Mouse (Mus musculus) lung, postnatal 0 days (tissue): ENCODE results near the gene Hspa1l. TPM values are rescaled to one million over a fixed set of nuclear protein-coding genes. Genes with fewer than 3 reads are reported as not detected.
"Not testable (repeated sequence)": the region's sequence is repeated elsewhere in the genome, so short reads cannot be mapped to it uniquely, and the experiment has no call there.

Experiments
- ATAC-seq: fragments of 200-750 bp; cut with Nextera tagmentation; 2 replicates; pipeline ENCODE4 v1.8.0; 2017; ENCODE audit warnings: moderate library complexity
- DNase-seq: peaks from one replicate; pipeline ENCODE4 v3.0.0-alpha.2; 2016; ENCODE audit warnings: low spot score
- H3K27ac ChIP-seq: fragments of 300-500 bp; sonication (generic); 2 replicates; pipeline ENCODE4 v1.5.1; 2014; ENCODE audit warnings: antibody characterized with exemption, mild to moderate bottlenecking, low read length, mixed read lengths
- H3K27me3 ChIP-seq: fragments of 300-500 bp; sonication (generic); replicated peaks from 2 replicates; pipeline ENCODE4 v1.6.1; 2014; ENCODE audit warnings: low read length, mixed read lengths; ENCODE audit not compliant: insufficient read depth
- H3K36me3 ChIP-seq: fragments of 300-500 bp; sonication (generic); 2 replicates; pipeline ENCODE4 v1.6.1; 2014; ENCODE audit warnings: low read length, mixed read lengths; ENCODE audit not compliant: insufficient read depth
- H3K4me1 ChIP-seq: fragments of 300-500 bp; sonication (generic); 2 replicates; pipeline ENCODE4 v1.6.1; 2014; ENCODE audit warnings: antibody characterized with exemption, low read depth, low read length, mixed read lengths; ENCODE audit not compliant: insufficient read depth
- H3K4me2 ChIP-seq: fragments of 300-500 bp; sonication (generic); replicated peaks from 2 replicates; pipeline ENCODE4 v1.6.1; 2014; ENCODE audit warnings: low read depth, mild to moderate bottlenecking, low read length, moderate library complexity, mixed read lengths
- H3K4me3 ChIP-seq: fragments of 300-500 bp; sonication (generic); 2 replicates; pipeline ENCODE4 v1.5.1; 2014; ENCODE audit warnings: low read depth, low read length
- H3K9ac ChIP-seq: fragments of 300-500 bp; sonication (generic); replicated peaks from 2 replicates; pipeline ENCODE4 v1.6.1; 2014; ENCODE audit warnings: low read depth, mild to moderate bottlenecking
- H3K9me3 ChIP-seq: fragments of 300-500 bp; sonication (generic); 2 replicates; pipeline ENCODE4 v1.6.1; 2016; ENCODE audit warnings: low read length, mixed read lengths
- CTCF ChIP-seq: IDR thresholded peaks from 2 replicates; pipeline ENCODE4 v1.5.1; 2016; ENCODE audit warnings: antibody characterized with exemption, mild to moderate bottlenecking
- EP300 ChIP-seq: IDR thresholded peaks from 2 replicates; pipeline ENCODE4 v1.6.1; 2016; ENCODE audit warnings: antibody characterized with exemption, mild to moderate bottlenecking, control low read depth
- WGBS: fragments of 180-500 bp; shearing (Covaris S2); extraction: QIAGEN DNeasy Blood & Tissue Kit; methylation state at CpG from one replicate; pipeline ENCODE4 v1.1.7; 2014; 5-methylcytosine and 5-hydroxymethylcytosine counted together
- polyA plus RNA-seq: library from polyadenylated mRNA; unstranded; fragments of >200 nt; fragmentation: Nextera tagmentation; extraction: Ambion mirVana; gene quantifications from 2 replicates; pipeline ENCODE4 v1.2.1, GENCODE M21; 2015

Hspa1l gene
- polyA plus RNA-seq, 1 experiment from 2014 or later: 0.79 TPM

DNA sequence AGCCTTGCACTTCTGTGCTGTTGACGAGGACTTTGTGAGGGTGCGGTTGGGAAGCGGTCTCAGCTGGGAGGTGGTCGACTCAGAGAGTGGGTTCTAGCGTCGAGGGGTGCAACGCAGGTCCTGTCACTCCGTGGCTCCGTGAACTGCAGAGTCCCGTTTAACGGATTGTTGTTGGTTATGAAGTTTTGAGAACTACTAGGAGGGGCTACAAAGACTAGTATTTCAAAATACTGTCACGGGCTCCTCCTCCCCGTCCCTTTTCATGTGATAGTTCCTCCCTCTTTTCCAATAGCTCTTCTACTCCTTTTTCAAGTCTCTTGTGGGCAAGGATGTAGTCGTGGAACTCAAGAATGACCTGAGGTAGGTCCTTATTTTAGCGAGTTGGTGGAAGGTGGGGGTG, 9.8 kb downstream of the Hspa1l start:
- ATAC-seq: no peak
- no peak for TF ChIP-seq EP300
- TF ChIP-seq CTCF: no peak
- H3K27ac ChIP-seq: peak overlapping the region; percentile 92
- peak overlapping the region; percentile 86 for H3K4me2 ChIP-seq
- peak overlapping the region; percentile 56 for H3K9ac ChIP-seq
- under 1% methylated on average over 15 of the region's 15 CpGs for WGBS
- DNase-seq: peak; percentile 31
- peaks cover 9% of the 10 kb centered on the region; the same call in 1 of the 2 replicates for H3K36me3 ChIP-seq
- H3K4me1 ChIP-seq: peaks cover 7% of the 10 kb centered on the region
- H3K27me3 ChIP-seq: no peaks in the 10 kb centered on the region
- peak overlapping the region; percentile 58 for H3K4me3 ChIP-seq
- H3K9me3 ChIP-seq: no peaks in the 10 kb centered on the region

DNA sequence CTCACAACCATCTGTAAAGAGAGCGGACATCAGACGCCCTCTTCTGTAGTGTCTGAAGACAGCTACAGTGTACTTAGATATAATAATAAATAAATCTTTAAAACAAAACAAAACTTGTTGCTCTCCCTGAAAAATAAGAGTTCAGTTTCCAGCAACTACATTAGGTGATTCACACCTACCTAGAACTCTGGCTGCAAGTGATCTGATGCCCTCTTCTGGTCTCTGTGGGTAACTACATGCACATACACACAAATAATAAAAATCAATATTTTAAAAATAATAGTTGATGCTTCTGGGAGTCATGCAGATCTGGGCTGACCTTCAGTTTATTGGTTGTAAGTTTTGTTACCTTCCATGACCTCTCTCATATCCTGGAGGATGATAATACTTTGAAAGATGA, 11.7 kb downstream of the Hspa1l start:
- no peak overlapping the region for H3K4me2 ChIP-seq
- WGBS: 77% methylated on average over 2 of the region's 2 CpGs
- no peaks in the 10 kb centered on the region for H3K9me3 ChIP-seq
- H3K9ac ChIP-seq: no peak overlapping the region
- no peak for ATAC-seq
- no peak overlapping the region for H3K4me3 ChIP-seq
- peaks cover 7% of the 10 kb centered on the region for H3K4me1 ChIP-seq
- peaks cover 9% of the 10 kb centered on the region; the same call in 1 of the 2 replicates for H3K36me3 ChIP-seq
- peak; percentile 74 for DNase-seq
- H3K27ac ChIP-seq: no peak overlapping the region
- TF ChIP-seq EP300: no peak
- TF ChIP-seq CTCF: peak; percentile 78
- H3K27me3 ChIP-seq: no peaks in the 10 kb centered on the region

DNA sequence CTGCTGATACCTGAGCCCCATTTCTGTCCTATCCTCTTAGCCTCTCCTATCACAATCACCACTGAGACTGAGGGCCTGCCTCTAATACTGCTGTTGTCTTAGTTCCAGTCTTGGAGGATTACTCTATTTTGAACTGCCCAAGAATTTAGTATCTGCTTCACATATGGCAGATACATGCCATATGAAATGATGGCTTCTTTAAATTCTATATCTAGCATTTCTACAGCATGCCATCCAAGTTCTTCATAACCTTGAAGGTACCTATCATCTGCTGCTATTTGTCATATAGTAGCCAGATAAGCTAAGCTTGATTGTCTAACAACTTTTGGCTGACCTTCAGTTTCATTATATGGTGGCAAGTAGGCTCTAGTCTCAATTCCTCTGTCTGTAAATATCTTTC, 22.2 kb downstream of the Hspa1l start:
- DNase-seq (no peak), ATAC-seq (no peak)
- no peak overlapping the region for H3K9ac ChIP-seq
- H3K36me3 ChIP-seq: no peaks in the 10 kb centered on the region
- H3K9me3 ChIP-seq: no peaks in the 10 kb centered on the region
- no peak overlapping the region for H3K4me3 ChIP-seq
- TF ChIP-seq CTCF (no peak), EP300 (no peak)
- H3K4me2 ChIP-seq: no peak overlapping the region
- H3K27ac ChIP-seq: no peak overlapping the region
- peaks cover 4% of the 10 kb centered on the region; the same call in 1 of the 2 replicates for H3K4me1 ChIP-seq
- no peaks in the 10 kb centered on the region for H3K27me3 ChIP-seq

DNA sequence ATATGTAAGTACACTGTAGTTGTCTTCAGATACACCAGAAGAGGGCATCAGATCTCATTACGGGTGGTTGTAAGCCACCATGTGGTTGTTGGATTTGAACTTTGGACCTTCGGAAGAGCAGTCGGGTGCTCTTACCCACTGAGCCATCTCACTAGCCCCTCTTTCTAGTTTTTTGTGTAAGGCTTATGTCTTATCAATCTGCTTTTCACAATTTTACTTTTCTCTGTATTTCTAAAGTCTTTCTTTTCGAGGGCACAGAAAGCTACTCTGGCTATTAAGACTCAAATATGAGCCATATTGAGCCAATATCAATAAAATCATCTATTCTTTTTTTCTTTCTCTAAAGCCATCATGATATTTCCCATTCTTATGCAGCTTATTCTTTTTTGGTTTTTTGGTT, 22.7 kb downstream of the Hspa1l start:
- H3K4me3 ChIP-seq, DNase-seq, H3K36me3 ChIP-seq, H3K9me3 ChIP-seq, ATAC-seq, H3K4me1 ChIP-seq, H3K27ac ChIP-seq, H3K27me3 ChIP-seq, H3K4me2 ChIP-seq, H3K9ac ChIP-seq: not testable (repeated sequence)
- WGBS: 84% methylated on average over 4 of the region's 4 CpGs

DNA sequence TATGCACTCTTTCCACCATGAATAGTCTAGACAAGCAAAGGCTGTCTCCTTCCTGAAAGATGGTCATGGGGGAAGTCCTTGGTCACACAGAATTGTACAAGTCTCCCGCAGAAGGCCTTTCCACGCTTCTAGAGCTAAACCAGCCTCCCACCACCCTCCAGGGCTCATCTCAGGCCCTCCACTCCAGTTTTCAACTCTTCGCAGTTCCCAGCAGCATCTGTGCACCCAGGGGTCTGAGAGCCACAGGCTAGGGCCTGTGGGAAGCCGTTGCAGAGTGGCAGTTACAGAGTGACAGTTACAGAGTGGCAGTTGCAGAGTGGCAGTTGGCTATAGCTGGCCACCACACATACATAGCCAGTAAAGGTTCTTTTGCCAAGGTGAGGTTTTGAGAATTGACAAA, 23.4 kb downstream of the Hspa1l start:
- H3K9ac ChIP-seq, H3K27me3 ChIP-seq, H3K4me3 ChIP-seq, H3K4me2 ChIP-seq, H3K9me3 ChIP-seq, ATAC-seq, H3K4me1 ChIP-seq, H3K36me3 ChIP-seq, H3K27ac ChIP-seq, DNase-seq: not testable (repeated sequence)
- 93% methylated on average over 4 of the region's 4 CpGs for WGBS

DNA sequence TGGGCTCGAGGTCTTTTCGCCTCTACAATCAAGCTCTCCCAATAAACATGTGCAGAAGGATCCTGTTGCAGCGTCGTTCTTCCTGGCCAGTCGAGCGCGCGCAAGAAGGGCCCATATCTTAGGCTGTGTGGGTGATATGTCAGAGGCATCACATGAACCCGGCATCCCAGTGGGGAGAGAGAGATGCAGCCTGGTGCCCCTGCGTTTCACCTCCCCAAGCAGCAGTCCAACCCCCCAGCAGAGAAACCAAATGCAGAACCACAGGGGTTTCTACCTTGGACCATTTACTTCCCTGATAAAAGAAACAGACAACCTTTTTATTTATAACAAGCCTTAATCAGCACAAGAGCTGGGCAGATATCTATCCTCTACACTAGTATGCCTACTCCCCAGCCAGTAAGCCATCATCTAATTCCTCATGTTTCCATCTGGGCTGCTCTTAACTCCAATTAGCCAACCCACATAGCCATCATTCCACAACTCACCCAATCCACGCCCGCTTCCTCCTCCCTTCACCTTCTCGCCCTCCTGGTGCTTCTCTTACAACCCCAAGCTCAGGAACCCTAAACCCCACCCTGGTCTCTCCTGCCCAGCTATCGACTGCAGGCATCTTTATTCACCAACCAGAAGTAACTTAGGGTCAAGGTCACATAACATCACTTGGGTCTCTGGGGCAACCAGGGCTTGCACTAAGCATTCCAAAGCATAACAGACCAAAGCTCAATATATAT, 24.1 kb downstream of the Hspa1l start:
- Histone ChIP-seq H3K27ac (no peak overlapping the region), H3K9me3 (no peaks in the 10 kb centered on the region), H3K4me1 (peaks cover 7% of the 10 kb centered on the region; the same call in 1 of the 2 replicates), H3K27me3 (no peaks in the 10 kb centered on the region), H3K4me2 (no peak overlapping the region), H3K4me3 (no peak overlapping the region), H3K9ac (no peak overlapping the region), H3K36me3 (no peaks in the 10 kb centered on the region)
- DNase-seq: no peak
- 82% methylated on average over 12 of the region's 14 CpGs for WGBS
- TF ChIP-seq EP300 (no peak), CTCF (no peak)
- ATAC-seq: no peak

DNA sequence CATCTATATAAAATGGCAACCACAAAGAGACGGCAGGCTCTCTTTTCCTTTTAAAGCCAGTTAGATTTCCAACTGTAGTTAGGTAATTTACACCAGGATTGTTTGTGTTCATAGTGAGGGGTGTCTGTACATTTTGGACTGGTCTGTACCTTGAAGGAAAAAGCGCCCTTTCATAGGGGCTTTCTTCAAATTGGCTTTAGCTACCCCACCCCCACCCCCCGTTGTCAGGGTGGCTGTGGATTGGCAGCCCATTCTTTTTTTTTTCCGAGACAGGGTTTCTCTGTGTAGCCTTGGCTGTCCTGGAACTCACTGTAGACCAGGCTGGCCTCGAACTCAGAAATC, 24.6 kb downstream of the Hspa1l start:
- 81% methylated on average over 5 of the region's 5 CpGs for WGBS
- Histone ChIP-seq H3K27ac (no peak overlapping the region), H3K9me3 (no peaks in the 10 kb centered on the region), H3K4me1 (peaks cover 11% of the 10 kb centered on the region; the same call in 1 of the 2 replicates), H3K4me3 (no peak overlapping the region), H3K9ac (no peak overlapping the region), H3K4me2 (no peak overlapping the region), H3K36me3 (no peaks in the 10 kb centered on the region), H3K27me3 (no peaks in the 10 kb centered on the region)
- TF ChIP-seq EP300 (no peak), CTCF (no peak)
- ATAC-seq: no peak
- no peak for DNase-seq
